Mouse (Mus musculus): ENCODE measurements around the gene Rnase13.

Gene Rnase13

DNA sequence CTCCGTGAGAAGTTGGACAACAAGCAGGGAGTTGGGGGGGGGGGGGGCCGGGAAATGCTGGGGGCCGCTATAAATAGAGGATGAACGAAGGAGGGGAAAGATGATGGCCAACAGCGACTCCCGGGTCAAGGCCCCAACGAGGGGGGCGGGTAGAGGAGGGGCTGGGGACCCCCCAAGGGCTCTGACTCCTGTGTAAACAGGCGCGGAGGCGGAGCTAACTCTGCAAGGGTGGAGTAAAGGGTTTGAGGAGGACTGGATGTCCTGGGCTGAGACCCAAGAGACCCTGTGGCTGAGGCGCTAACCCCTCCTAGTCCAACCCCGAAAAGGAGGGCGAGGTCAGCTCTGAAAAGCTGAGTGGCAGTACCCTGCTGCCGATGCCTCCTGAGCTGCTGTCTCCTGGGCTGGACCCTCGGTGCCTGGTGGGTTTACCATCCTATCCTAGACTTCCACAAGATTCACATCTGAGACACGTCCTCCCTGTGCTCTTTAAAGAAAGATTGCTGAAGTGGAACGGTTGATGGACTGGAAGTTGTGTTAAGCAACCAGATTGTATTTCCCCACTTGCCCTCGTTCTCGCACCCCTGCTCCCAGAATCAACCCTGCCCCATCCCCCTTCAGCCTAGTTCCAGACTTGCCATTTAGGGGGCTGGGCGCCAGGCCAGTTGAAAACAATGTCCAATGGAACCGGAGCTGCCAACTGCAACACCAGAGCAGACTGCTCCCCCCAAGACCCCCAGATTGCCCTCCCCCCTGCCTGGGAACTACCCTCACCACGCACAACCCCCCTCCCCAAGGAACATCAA is 8.4 kb downstream of the Rnase13 start, which contains the start of gene Ndrg2:
Ndrg2 (minus strand) TSS at position 199 of the 803 bp plus-strand sequence.
- DNase-seq (ENCODE audit: extremely low read depth, low read depth, low spot score), result no peak

DNA sequence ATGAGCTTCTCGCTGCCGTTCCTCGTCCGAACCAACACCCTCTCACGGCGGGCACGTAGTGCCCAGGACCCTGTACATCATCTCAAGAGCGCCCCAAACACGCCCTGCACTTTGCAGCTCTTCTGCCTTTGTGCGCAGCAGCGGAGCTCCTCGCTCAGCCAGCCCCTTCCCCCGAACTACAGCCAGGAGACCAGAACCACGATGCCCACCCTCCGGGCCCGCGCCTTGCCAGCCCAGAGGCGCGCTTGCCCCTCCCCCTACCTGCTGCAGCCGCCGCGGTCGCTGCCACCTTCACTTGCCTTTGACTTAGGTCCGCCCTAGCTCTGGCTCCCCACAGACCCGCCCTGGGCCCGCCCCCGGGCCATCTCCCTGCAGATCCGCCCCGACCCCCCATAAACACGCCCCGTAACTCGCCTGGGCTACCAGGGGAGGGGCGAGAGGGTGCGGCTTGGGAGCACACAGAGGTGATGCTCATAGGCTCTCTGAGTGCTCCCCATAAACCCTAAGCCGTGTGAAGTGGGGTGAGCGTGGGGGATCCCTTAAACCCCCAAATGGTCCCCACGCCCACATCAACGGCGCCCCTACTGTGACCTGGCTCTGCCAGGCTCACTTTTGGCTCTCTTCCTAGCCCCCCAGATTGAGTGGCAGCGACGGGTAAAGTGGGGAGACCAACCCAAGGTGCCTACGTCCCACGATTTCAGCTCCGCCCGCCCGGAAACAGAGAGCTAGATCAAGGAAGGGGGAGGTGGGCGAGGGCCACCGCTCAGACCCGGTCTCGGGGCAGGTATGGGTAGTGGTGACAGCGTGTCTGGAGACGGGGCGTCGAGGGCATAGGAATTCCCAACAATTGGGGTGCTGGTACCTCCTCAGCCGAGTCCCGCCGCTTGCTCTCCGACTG is 9.3 kb downstream of the Rnase13 start:
- DNase-seq (ENCODE audit: extremely low read depth, low read depth, low spot score), result no peak

- no peak for DNase-seq (ENCODE audit: extremely low read depth, low read depth, low spot score)
Measured at GRCm38 (mm10) chr14:51912391-51913061, 10.0 kb downstream of the Rnase13 start.

DNA sequence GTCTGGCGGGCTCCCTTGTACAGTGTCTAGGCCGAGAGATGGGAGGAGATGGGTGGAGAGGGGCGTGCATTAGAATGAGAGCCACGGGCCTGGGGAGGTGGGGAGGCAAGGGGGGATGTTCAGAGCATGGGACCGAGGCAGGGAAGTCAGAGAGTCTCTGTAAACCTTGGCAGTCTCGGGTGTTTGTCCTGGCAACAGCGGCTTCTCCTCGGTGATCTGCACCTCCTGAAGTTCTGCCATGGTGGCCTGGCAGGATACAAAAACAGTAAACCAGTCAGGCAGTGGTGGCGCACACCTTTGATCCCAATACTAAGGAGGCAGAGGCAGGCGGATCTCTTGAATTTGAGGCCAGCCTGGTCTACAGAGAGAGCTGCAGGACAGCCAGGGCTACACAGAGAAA is 11.3 kb downstream of the Rnase13 start:
- no peak for DNase-seq (ENCODE audit: extremely low read depth, low read depth, low spot score)

- DNase-seq (ENCODE audit: extremely low read depth, low read depth, low spot score), result no peak
Measured at GRCm38 (mm10) chr14:51906102-51906501, 16.5 kb downstream of the Rnase13 start.

GRCm38 (mm10) chr14:51904706-51905105 is 17.9 kb downstream of the Rnase13 start:
- DNase-seq (ENCODE audit: extremely low read depth, low read depth, low spot score), result no peak

GRCm38 (mm10) chr14:51903782-51904181 is 18.8 kb downstream of the Rnase13 start:
- no peak for DNase-seq (ENCODE audit: extremely low read depth, low read depth, low spot score)

GRCm38 (mm10) chr14:51902806-51903710 is 19.5 kb downstream of the Rnase13 start:
- no peak for DNase-seq (ENCODE audit: extremely low read depth, low read depth, low spot score)

DNA sequence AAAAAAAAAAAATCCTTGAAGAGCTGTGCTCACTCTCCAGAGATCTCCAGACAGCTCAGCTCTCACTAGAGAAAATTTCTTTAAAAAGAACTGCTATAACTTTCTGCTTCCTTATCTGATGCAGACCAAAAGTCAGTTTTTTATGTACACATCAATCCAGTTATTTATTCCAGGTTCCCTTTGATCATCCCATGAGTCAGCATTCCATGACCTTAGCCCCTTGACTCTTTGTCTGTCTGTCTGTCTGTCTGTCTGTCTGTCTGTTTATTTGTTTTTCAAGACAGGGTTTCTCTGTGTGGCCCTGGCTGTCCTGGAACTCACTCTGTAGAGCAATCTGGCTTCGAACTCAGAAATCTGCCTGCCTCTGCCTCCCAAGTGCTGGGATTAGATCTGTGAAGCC is 23.2 kb downstream of the Rnase13 start:
- no peak for DNase-seq (ENCODE audit: extremely low read depth, low read depth, low spot score)

GRCm38 (mm10) chr14:51896539-51897170 is 25.9 kb downstream of the Rnase13 start:
- no peak for DNase-seq (ENCODE audit: extremely low read depth, low read depth, low spot score)

GRCm38 (mm10) chr14:51896019-51896418 is 26.6 kb downstream of the Rnase13 start:
- no peak for DNase-seq (ENCODE audit: extremely low read depth, low read depth, low spot score)

- no peak for DNase-seq (ENCODE audit: extremely low read depth, low read depth, low spot score)
Measured at GRCm38 (mm10) chr14:51895071-51895470, 27.5 kb downstream of the Rnase13 start.

- no peak for DNase-seq (ENCODE audit: extremely low read depth, low read depth, low spot score)
Measured at GRCm38 (mm10) chr14:51893809-51894208, 28.8 kb downstream of the Rnase13 start.

DNA sequence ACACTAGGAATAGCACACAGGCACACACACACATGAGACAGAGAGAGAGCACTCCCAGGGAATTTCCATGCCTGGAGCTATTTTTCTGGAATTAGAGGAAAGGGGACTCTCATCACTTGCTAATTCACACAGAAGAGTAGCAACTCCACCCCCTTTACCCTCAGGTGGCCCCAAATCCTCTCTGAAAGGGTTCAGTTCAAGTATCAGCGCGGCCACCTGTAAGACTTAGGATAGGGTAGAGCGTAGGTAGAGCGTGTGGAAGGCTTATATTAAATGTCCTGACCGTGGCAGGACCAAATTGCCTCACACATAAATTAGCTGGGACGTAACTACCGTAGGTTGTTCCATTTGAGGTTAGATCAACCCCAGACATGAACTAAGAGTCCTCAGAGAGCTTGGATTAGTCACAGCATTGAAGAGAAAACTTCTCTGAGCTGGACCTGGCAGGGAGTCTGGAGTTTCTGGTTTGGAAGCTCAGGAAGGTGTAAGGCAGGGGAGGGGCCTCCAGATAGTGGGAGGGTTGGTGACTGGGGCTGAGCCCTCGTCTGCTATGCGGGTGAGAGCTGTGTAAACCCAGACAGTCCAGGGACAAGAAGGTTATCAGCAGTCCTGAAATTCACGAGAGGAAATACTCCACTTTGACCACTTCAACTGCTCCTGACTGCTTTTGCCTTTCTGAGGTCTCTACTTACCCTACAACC is 29.3 kb downstream of the Rnase13 start:
- peak; percentile 87 for DNase-seq (ENCODE audit: extremely low read depth, low read depth, low spot score)

- DNase-seq (ENCODE audit: extremely low read depth, low read depth, low spot score), result no peak
Measured at GRCm38 (mm10) chr14:51892191-51892939, 30.2 kb downstream of the Rnase13 start, which contains the start of gene Slc39a2. Slc39a2 (plus strand) TSS chr14:51892889.

GRCm38 (mm10) chr14:51889833-51890232 is 32.7 kb downstream of the Rnase13 start:
- no peak for DNase-seq (ENCODE audit: extremely low read depth, low read depth, low spot score)

- no peak for DNase-seq (ENCODE audit: extremely low read depth, low read depth, low spot score)
Measured at GRCm38 (mm10) chr14:51886051-51886450, 36.5 kb downstream of the Rnase13 start.

GRCm38 (mm10) chr14:51884598-51885331 is 37.8 kb downstream of the Rnase13 start, which contains the start of gene Mettl17:
Mettl17 (plus strand) TSS chr14:51884842.
- peak; percentile 76 for DNase-seq (ENCODE audit: extremely low read depth, low read depth, low spot score)
